Mouse (Mus musculus): ENCODE data around the gene Retreg3.

DNA sequence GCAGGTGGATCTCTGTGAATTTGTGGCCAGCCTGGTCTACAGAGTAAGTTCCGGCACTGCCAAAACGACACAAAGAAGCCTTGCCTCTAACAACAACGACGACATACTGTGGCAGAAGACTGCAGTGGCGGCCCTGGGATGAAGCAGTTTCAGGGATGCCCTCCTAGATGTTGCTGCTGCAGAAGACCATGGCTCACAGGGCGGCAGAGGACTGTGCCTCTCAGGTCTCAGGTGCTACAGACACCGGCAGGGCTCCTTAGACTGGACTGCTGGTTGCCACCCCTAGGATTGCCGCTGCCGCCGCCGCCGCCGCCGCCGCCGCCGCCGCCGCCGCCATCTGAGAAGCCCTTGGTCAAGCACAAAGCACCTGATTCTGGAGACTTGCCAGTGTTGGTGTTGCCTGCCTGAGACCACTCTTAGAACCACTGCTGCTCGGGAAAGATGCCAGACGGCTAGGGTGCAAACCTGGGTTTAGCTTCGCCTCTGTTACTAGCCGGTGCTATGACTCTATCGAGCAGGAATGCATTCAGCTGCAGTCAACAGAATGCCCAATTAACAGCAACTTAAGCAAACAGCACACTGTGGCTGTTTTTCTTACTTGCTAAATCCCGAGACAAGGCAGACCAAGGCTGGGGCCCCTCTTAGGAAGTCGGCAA, 20.6 kb upstream of the Retreg3 start:
- TF ChIP-seq CTCF (IDR thresholded peaks at IDR 0.05 in 2 of 3, conservative IDR thresholded peaks at IDR 0.05 in 1 of 3; ENCODE audit: control insufficient read depth in 1 of 3, insufficient read depth in 1 of 3, low read depth in 2 of 3, low read length in 3 of 3, poor library complexity in 1 of 3, severe bottlenecking in 1 of 3) = no peak
- TF ChIP-seq HCFC1 (IDR thresholded peaks at IDR 0.05; ENCODE audit: low read depth, low read length) = no peak
- no peak for TF ChIP-seq GATA1 (IDR thresholded peaks at IDR 0.05; ENCODE audit: low read depth, low read length)
- no peak for TF ChIP-seq TCF12 (IDR thresholded peaks at IDR 0.05; ENCODE audit: low read depth, low read length)

All from MEL (cell line).